Mouse (Mus musculus): ENCODE results near the gene Gm10181.

GRCm38 (mm10) chr9:25132253-25132652 is 43.0 kb downstream of the Gm10181 start:
- TF ChIP-seq CTCF (IDR thresholded peaks at IDR 0.05; ENCODE audit: insufficient read depth, low read depth, low read length) (no peak), POLR2A (IDR thresholded peaks at IDR 0.05; ENCODE audit: insufficient read depth, low read depth, low read length) (no peak)
